Mouse (Mus musculus): ENCODE results near the gene Ick. TPM values are rescaled to one million over a fixed set of nuclear protein-coding genes. Genes with fewer than 3 reads are reported as not detected.
"Not testable (repeated sequence)": the region's sequence is repeated elsewhere in the genome, so short reads cannot be mapped to it uniquely, and the experiment has no call there.

Ick gene
- polyA plus RNA-seq, 1 experiment from 2014 or later, result 7.0 TPM

- no peaks in the 10 kb centered on the region for H3K27me3 ChIP-seq (replicated peaks)
- no peak overlapping the region for H3K9ac ChIP-seq
- H3K4me3 ChIP-seq, result no peak overlapping the region
- H3K4me2 ChIP-seq, result no peak overlapping the region
- WGBS (ENCODE audit: insufficient replicate concordance), result 77% methylated on average over 6 of the region's 6 CpGs
- H3K4me1 ChIP-seq, result peaks cover 25% of the 10 kb centered on the region
- H3K36me3 ChIP-seq, result peaks cover 2% of the 10 kb centered on the region; the same call in 1 of the 2 replicates
- ATAC-seq, result no peak
- H3K27ac ChIP-seq, result no peak overlapping the region
- H3K9me3 ChIP-seq (replicated peaks), result no peaks in the 10 kb centered on the region
These were observed 13.0 kb downstream of the Ick start for GRCm38 (mm10) chr9:78121985-78122384.

GRCm38 (mm10) chr9:78122939-78123712 is 14.1 kb downstream of the Ick start:
- peaks cover 2% of the 10 kb centered on the region; the same call in 1 of the 2 replicates for H3K36me3 ChIP-seq
- WGBS (ENCODE audit: insufficient replicate concordance), result 63% methylated on average over 7 of the region's 7 CpGs
- peaks cover 13% of the 10 kb centered on the region for H3K4me1 ChIP-seq
- no peak overlapping the region for H3K9ac ChIP-seq
- no peak overlapping the region for H3K4me3 ChIP-seq
- H3K9me3 ChIP-seq (replicated peaks), result no peaks in the 10 kb centered on the region
- no peak overlapping the region for H3K4me2 ChIP-seq
- ATAC-seq, result no peak
- H3K27me3 ChIP-seq (replicated peaks), result no peaks in the 10 kb centered on the region
- no peak overlapping the region for H3K27ac ChIP-seq

- no peak overlapping the region for H3K4me3 ChIP-seq
- peaks cover 2% of the 10 kb centered on the region; the same call in 1 of the 2 replicates for H3K36me3 ChIP-seq
- H3K4me2 ChIP-seq, result no peak overlapping the region
- no peaks in the 10 kb centered on the region for H3K9me3 ChIP-seq (replicated peaks)
- no peak overlapping the region for H3K9ac ChIP-seq
- H3K27ac ChIP-seq, result no peak overlapping the region
- peaks cover 11% of the 10 kb centered on the region for H3K4me1 ChIP-seq
- no peak for ATAC-seq
- no peaks in the 10 kb centered on the region for H3K27me3 ChIP-seq (replicated peaks)
- 62% methylated on average over 6 of the region's 6 CpGs for WGBS (ENCODE audit: insufficient replicate concordance)
These were observed 15.3 kb downstream of the Ick start for GRCm38 (mm10) chr9:78124297-78124696.

GRCm38 (mm10) chr9:78126007-78126406 is 17.0 kb downstream of the Ick start:
- no peak overlapping the region for H3K27ac ChIP-seq
- WGBS (ENCODE audit: insufficient replicate concordance), result 76% methylated on average over 6 of the region's 6 CpGs
- no peaks in the 10 kb centered on the region for H3K27me3 ChIP-seq (replicated peaks)
- H3K36me3 ChIP-seq, result 0 out of 2 replicates have a peak, but pooled peaks cover 2% of the 10 kb centered on the region
- no peak for ATAC-seq
- no peak overlapping the region for H3K4me3 ChIP-seq
- H3K4me1 ChIP-seq, result peaks cover 11% of the 10 kb centered on the region
- no peak overlapping the region for H3K9ac ChIP-seq
- H3K4me2 ChIP-seq, result no peak overlapping the region
- H3K9me3 ChIP-seq (replicated peaks), result no peaks in the 10 kb centered on the region

GRCm38 (mm10) chr9:78126643-78127042 is 17.7 kb downstream of the Ick start:
- no peak for ATAC-seq
- peaks cover 11% of the 10 kb centered on the region for H3K4me1 ChIP-seq
- H3K27ac ChIP-seq, result no peak overlapping the region
- H3K9ac ChIP-seq, result no peak overlapping the region
- H3K27me3 ChIP-seq (replicated peaks), result no peaks in the 10 kb centered on the region
- peaks cover 5% of the 10 kb centered on the region; the same call in 1 of the 2 replicates for H3K36me3 ChIP-seq
- no peak overlapping the region for H3K4me2 ChIP-seq
- no peaks in the 10 kb centered on the region for H3K9me3 ChIP-seq (replicated peaks)
- WGBS (ENCODE audit: insufficient replicate concordance), result 79% methylated on average over 10 of the region's 10 CpGs
- H3K4me3 ChIP-seq, result no peak overlapping the region

- ATAC-seq, result no peak
- no peaks in the 10 kb centered on the region for H3K9me3 ChIP-seq (replicated peaks)
- WGBS (ENCODE audit: insufficient replicate concordance), result 81% methylated on average over 7 of the region's 7 CpGs
- H3K27me3 ChIP-seq (replicated peaks), result no peaks in the 10 kb centered on the region
- H3K36me3 ChIP-seq, result peaks cover 39% of the 10 kb centered on the region
- H3K27ac ChIP-seq, result no peak overlapping the region
- no peak overlapping the region for H3K9ac ChIP-seq
- H3K4me2 ChIP-seq, result no peak overlapping the region
- H3K4me3 ChIP-seq, result no peak overlapping the region
- no peaks in the 10 kb centered on the region for H3K4me1 ChIP-seq
These were observed 26.7 kb downstream of the Ick start for GRCm38 (mm10) chr9:78135658-78136057.

GRCm38 (mm10) chr9:78138044-78138676 is 29.2 kb downstream of the Ick start:
- Histone ChIP-seq H3K9me3 (replicated peaks) (no peaks in the 10 kb centered on the region), H3K4me3 (no peak overlapping the region), H3K4me2 (no peak overlapping the region), H3K4me1 (no peaks in the 10 kb centered on the region), H3K36me3 (peaks cover 43% of the 10 kb centered on the region), H3K9ac (no peak overlapping the region), H3K27ac (no peak overlapping the region), H3K27me3 (replicated peaks) (no peaks in the 10 kb centered on the region)
- 74% methylated on average over 9 of the region's 9 CpGs for WGBS (ENCODE audit: insufficient replicate concordance)
- no peak for ATAC-seq

GRCm38 (mm10) chr9:78139463-78139862 is 30.5 kb downstream of the Ick start:
- H3K9ac ChIP-seq, result no peak overlapping the region
- H3K4me3 ChIP-seq, result no peak overlapping the region
- no peak overlapping the region for H3K4me2 ChIP-seq
- 74% methylated on average over 4 of the region's 4 CpGs for WGBS (ENCODE audit: insufficient replicate concordance)
- ATAC-seq, result no peak
- H3K27ac ChIP-seq, result no peak overlapping the region
- H3K9me3 ChIP-seq (replicated peaks), result no peaks in the 10 kb centered on the region
- no peaks in the 10 kb centered on the region for H3K4me1 ChIP-seq
- no peaks in the 10 kb centered on the region for H3K27me3 ChIP-seq (replicated peaks)
- H3K36me3 ChIP-seq, result peaks cover 44% of the 10 kb centered on the region

- Histone ChIP-seq H3K27ac (no peak overlapping the region), H3K36me3 (peaks cover 37% of the 10 kb centered on the region), H3K4me3 (no peak overlapping the region), H3K9ac (no peak overlapping the region), H3K4me2 (no peak overlapping the region), H3K4me1 (no peaks in the 10 kb centered on the region), H3K27me3 (replicated peaks) (no peaks in the 10 kb centered on the region), H3K9me3 (replicated peaks) (no peaks in the 10 kb centered on the region)
- WGBS (ENCODE audit: insufficient replicate concordance), result 65% methylated on average over 4 of the region's 4 CpGs
- ATAC-seq, result no peak
These were observed 37.1 kb downstream of the Ick start for GRCm38 (mm10) chr9:78146099-78146498.

GRCm38 (mm10) chr9:78146627-78147026 is 37.6 kb downstream of the Ick start:
- Histone ChIP-seq H3K27ac (no peak overlapping the region), H3K9ac (no peak overlapping the region), H3K4me3 (no peak overlapping the region), H3K27me3 (replicated peaks) (no peaks in the 10 kb centered on the region), H3K4me2 (no peak overlapping the region), H3K9me3 (replicated peaks) (no peaks in the 10 kb centered on the region), H3K36me3 (peaks cover 34% of the 10 kb centered on the region), H3K4me1 (no peaks in the 10 kb centered on the region)
- ATAC-seq, result no peak
- 80% methylated on average over 6 of the region's 6 CpGs for WGBS (ENCODE audit: insufficient replicate concordance)

GRCm38 (mm10) chr9:78148149-78148548 is 39.2 kb downstream of the Ick start:
- Histone ChIP-seq H3K36me3 (peaks cover 25% of the 10 kb centered on the region), H3K9ac (no peak overlapping the region), H3K4me2 (no peak overlapping the region), H3K27me3 (replicated peaks) (no peaks in the 10 kb centered on the region), H3K4me1 (no peaks in the 10 kb centered on the region), H3K9me3 (replicated peaks) (no peaks in the 10 kb centered on the region), H3K27ac (no peak overlapping the region), H3K4me3 (no peak overlapping the region)
- no peak for ATAC-seq
- WGBS (ENCODE audit: insufficient replicate concordance), result 83% methylated on average over 6 of the region's 6 CpGs

- H3K9ac ChIP-seq; H3K27ac ChIP-seq; H3K27me3 ChIP-seq (replicated peaks); H3K4me3 ChIP-seq; H3K4me2 ChIP-seq; H3K9me3 ChIP-seq (replicated peaks); H3K4me1 ChIP-seq; ATAC-seq: not testable (repeated sequence)
- 73% methylated on average over 2 of the region's 2 CpGs for WGBS (ENCODE audit: insufficient replicate concordance)
- peaks cover 27% of the 10 kb centered on the region for H3K36me3 ChIP-seq
These were observed 40.8 kb downstream of the Ick start for GRCm38 (mm10) chr9:78149770-78150169.

Measured in liver, embryonic 12.5 days (tissue).